Mouse (Mus musculus) heart, adult 2 months (tissue): Measurements from ENCODE around the gene H2-Q7. TPM values are rescaled to one million over a fixed set of nuclear protein-coding genes. Genes with fewer than 3 reads are reported as not detected.
"Not testable (repeated sequence)": the region's sequence is repeated elsewhere in the genome, so short reads cannot be mapped to it uniquely, and the experiment has no call there.

Experiments
- DNase-seq, 2 experiments: peaks; one replicate each; pipeline ENCODE4 v3.0.0; 2021
- H3K27ac ChIP-seq: fragments of 200-600 bp; 2 replicates; pipeline ENCODE4 v1.8.1; 2022
- H3K27me3 ChIP-seq: fragments of 200-500 bp; 2 replicates; pipeline ENCODE4 v1.6.1; 2012; ENCODE audit warnings: mild to moderate bottlenecking, low read length, inconsistent platforms, mixed read lengths; ENCODE audit not compliant: control insufficient read depth, insufficient read depth
- H3K36me3 ChIP-seq: fragments of 200-500 bp; 2 replicates; pipeline ENCODE4 v1.6.1; 2012; ENCODE audit warnings: low read length, inconsistent platforms; ENCODE audit not compliant: control insufficient read depth, insufficient read depth
- H3K4me1 ChIP-seq: fragments of 200-500 bp; 2 replicates; pipeline ENCODE4 v1.6.1; 2011; ENCODE audit warnings: low read length; ENCODE audit not compliant: control insufficient read depth, insufficient read depth
- H3K4me3 ChIP-seq: fragments of 200-600 bp; 2 replicates; pipeline ENCODE4 v1.8.1; 2022
- H3K79me2 ChIP-seq: fragments of 200-500 bp; replicated peaks from 2 replicates; pipeline ENCODE4 v1.6.1; 2012; ENCODE audit warnings: mild to moderate bottlenecking, inconsistent platforms, low read length, moderate library complexity, mixed read lengths; ENCODE audit not compliant: control insufficient read depth, insufficient read depth
- H3K9ac ChIP-seq: fragments of 200-500 bp; 2 replicates; pipeline ENCODE4 v1.6.1; 2012; ENCODE audit warnings: low read depth, mild to moderate bottlenecking, control low read depth, inconsistent platforms, low read length, mixed read lengths
- CTCF ChIP-seq: fragments of 200-600 bp; IDR thresholded peaks from 2 replicates; pipeline ENCODE4 v1.8.1; 2022; ENCODE audit warnings: antibody characterized with exemption, mild to moderate bottlenecking, moderate library complexity
- POLR2A ChIP-seq: fragments of 200-500 bp; IDR thresholded peaks from 2 replicates; pipeline ENCODE4 v1.6.1; 2011; ENCODE audit warnings: mild to moderate bottlenecking, low read depth, low read length, control low read depth; ENCODE audit not compliant: insufficient read depth
- WGBS: fragments of 180-500 bp; shearing (Covaris S2); methylation state at CpG from one replicate; pipeline ENCODE4 v1.1.7; 2018; 5-methylcytosine and 5-hydroxymethylcytosine counted together
- intact Hi-C: fragments of 180-260 bp; cut with DNase I; formaldehyde crosslinking; loops from one replicate; pipeline ENCODE4 v1.15.1; 2025
- polyA plus RNA-seq: library from polyadenylated mRNA; depleted of rRNA; stranded (reverse); fragments of >200 nt; gene quantifications from 2 replicates; pipeline ENCODE4 v1.2.3, GENCODE M21; 2012
- total RNA-seq, 2 experiments: library from RNA; stranded (reverse); gene quantifications; 2 replicates each; pipeline ENCODE4 v1.2.3; 2021

Gene H2-Q7
- total and polyA plus RNA-seq, 3 experiments: 1.1 to 78.2 (median 1.9) TPM

GRCm38 (mm10) chr17:35424624-35425416 is 14.1 kb upstream of the H2-Q7 start, which contains the start of gene H2-Q6:
Gene H2-Q6, plus strand, starts transcription at chr17:35424850.
- peak; percentile 56 to 77 for DNase-seq
- H3K27ac ChIP-seq, H3K4me1 ChIP-seq, intact Hi-C loops, H3K36me3 ChIP-seq, H3K27me3 ChIP-seq, H3K79me2 ChIP-seq: not testable (repeated sequence)
- peak; percentile 47; the same call in 1 of the 2 replicates for TF ChIP-seq POLR2A
- Histone ChIP-seq H3K4me3 (peak within 1 kb of the TSS; percentile 38), H3K9ac (peak within 1 kb of the TSS; percentile 59)
- 2% methylated on average over 58 of the region's 66 CpGs for WGBS

- 25% methylated on average over 28 of the region's 28 CpGs for WGBS
- H3K9ac ChIP-seq, H3K4me1 ChIP-seq, H3K4me3 ChIP-seq, intact Hi-C loops, H3K36me3 ChIP-seq, H3K27ac ChIP-seq, H3K79me2 ChIP-seq, H3K27me3 ChIP-seq: not testable (repeated sequence)
- peak; percentile 24 to 37 for DNase-seq
Observed at GRCm38 (mm10) chr17:35425474-35425873, 13.5 kb upstream of the H2-Q7 start.

GRCm38 (mm10) chr17:35428883-35429282 is 10.1 kb upstream of the H2-Q7 start:
- H3K36me3 ChIP-seq, H3K79me2 ChIP-seq, H3K4me1 ChIP-seq, H3K4me3 ChIP-seq, H3K27me3 ChIP-seq, H3K9ac ChIP-seq, intact Hi-C loops, DNase-seq, H3K27ac ChIP-seq: not testable (repeated sequence)
- WGBS: 83% methylated on average over 6 of the region's 6 CpGs

- intact Hi-C loops, H3K4me1 ChIP-seq, H3K36me3 ChIP-seq, H3K27ac ChIP-seq, DNase-seq, H3K79me2 ChIP-seq, H3K9ac ChIP-seq, H3K4me3 ChIP-seq, H3K27me3 ChIP-seq: not testable (repeated sequence)
- WGBS: 80% methylated on average over 6 of the region's 6 CpGs
Observed at GRCm38 (mm10) chr17:35430671-35431070, 8.3 kb upstream of the H2-Q7 start.

GRCm38 (mm10) chr17:35432167-35432566 is 6.8 kb upstream of the H2-Q7 start:
- WGBS: 84% methylated on average over 3 of the region's 3 CpGs
- H3K36me3 ChIP-seq, intact Hi-C loops, H3K27ac ChIP-seq, DNase-seq, H3K9ac ChIP-seq, H3K27me3 ChIP-seq, H3K4me3 ChIP-seq, H3K4me1 ChIP-seq, H3K79me2 ChIP-seq: not testable (repeated sequence)

- H3K4me1 ChIP-seq, H3K36me3 ChIP-seq, H3K4me3 ChIP-seq, H3K79me2 ChIP-seq, H3K27me3 ChIP-seq, intact Hi-C loops, H3K27ac ChIP-seq, DNase-seq, H3K9ac ChIP-seq: not testable (repeated sequence)
- 10% methylated on average over 8 of the region's 8 CpGs for WGBS
- TF ChIP-seq CTCF: peak; percentile 57
Observed at GRCm38 (mm10) chr17:35434836-35435235, 4.1 kb upstream of the H2-Q7 start.

GRCm38 (mm10) chr17:35435577-35435976 is 3.4 kb upstream of the H2-Q7 start:
- H3K27me3 ChIP-seq, intact Hi-C loops: not testable (repeated sequence)
- 67% methylated on average over 3 of the region's 3 CpGs for WGBS

GRCm38 (mm10) chr17:35437386-35437936 is 1.5 kb upstream of the H2-Q7 start:
- DNase-seq, H3K36me3 ChIP-seq, H3K27ac ChIP-seq, intact Hi-C loops, H3K9ac ChIP-seq, H3K27me3 ChIP-seq, H3K79me2 ChIP-seq, H3K4me3 ChIP-seq, H3K4me1 ChIP-seq: not testable (repeated sequence)
- WGBS: 51% methylated on average over 1 of the region's 1 CpGs

More at GRCm38 (mm10) chr17:35435577-35435976, 3.4 kb upstream of the H2-Q7 start:
- DNase-seq, H3K9ac ChIP-seq, H3K36me3 ChIP-seq, H3K27ac ChIP-seq, H3K4me1 ChIP-seq, H3K79me2 ChIP-seq, H3K4me3 ChIP-seq: not testable (repeated sequence)

- H3K4me1 ChIP-seq, H3K36me3 ChIP-seq, H3K9ac ChIP-seq, intact Hi-C loops, DNase-seq, H3K27me3 ChIP-seq, H3K79me2 ChIP-seq, H3K4me3 ChIP-seq, H3K27ac ChIP-seq: not testable (repeated sequence)
- 96% methylated on average over 3 of the region's 3 CpGs for WGBS
Observed at GRCm38 (mm10) chr17:35438395-35438794, 560 bp upstream of the H2-Q7 start.
